8 mouse cellular contexts compared by ENCODE assay signal in genomic region chr8:127439392-127440160, GRCm38 (mm10).
DNase-seq lines count a peak whose midpoint lies in the region; ATAC-seq and TF ChIP-seq lines count a peak whose summit lies in the region.

No protein-coding gene starts in this region.

- TF ChIP-seq CTCF in heart, postnatal 0 days (IDR thresholded peaks at IDR 0.05; ENCODE audit: low read depth): no peak

- ATAC-seq in embryonic facial prominence, embryonic 15.5 days (ENCODE audit: insufficient number of reproducible peaks, low FRiP score, low TSS enrichment, low read depth): peak; percentile 46; the same call in 1 of the 2 replicates
- peak; percentile 37; the same call in 1 of the 2 replicates for ATAC-seq in heart, postnatal 0 days (ENCODE audit: insufficient read depth, low read depth)
- ATAC-seq in stomach, embryonic 14.5 days (ENCODE audit: insufficient number of reproducible peaks, insufficient read depth, low FRiP score, low read depth): no peak

- WGBS in embryonic facial prominence, embryonic 15.5 days: 42% methylated on average over 10 of the region's 10 CpGs
- 22% methylated on average over 10 of the region's 10 CpGs for WGBS in heart, postnatal 0 days
- 56% methylated on average over 10 of the region's 10 CpGs for WGBS in stomach, embryonic 14.5 days

- no peak overlapping the region for H3K9ac ChIP-seq in embryonic facial prominence, embryonic 15.5 days
- H3K9ac ChIP-seq in heart, postnatal 0 days (replicated peaks; ENCODE audit: low read depth, low read length): peak overlapping the region; percentile 34
- H3K9ac ChIP-seq in stomach, embryonic 14.5 days (replicated peaks; ENCODE audit: low read depth, low read length): no peak overlapping the region

- H3K4me2 ChIP-seq in embryonic facial prominence, embryonic 15.5 days (replicated peaks): peak overlapping the region; percentile 25; the same call in 1 of the 2 replicates
- peak overlapping the region; percentile 53 for H3K4me2 ChIP-seq in heart, postnatal 0 days (ENCODE audit: low read depth, low read length)
- no peak overlapping the region for H3K4me2 ChIP-seq in stomach, embryonic 14.5 days (replicated peaks; ENCODE audit: low read depth, low read length)

- no peaks in the 10 kb centered on the region for H3K27me3 ChIP-seq in embryonic facial prominence, embryonic 15.5 days
- no peaks in the 10 kb centered on the region for H3K27me3 ChIP-seq in heart, postnatal 0 days (ENCODE audit: control insufficient read depth, insufficient read depth, low read length)
- H3K27me3 ChIP-seq in stomach, embryonic 14.5 days (ENCODE audit: control insufficient read depth, insufficient read depth, low read length): no peaks in the 10 kb centered on the region

- H3K9me3 ChIP-seq in embryonic facial prominence, embryonic 15.5 days (replicated peaks): no peaks in the 10 kb centered on the region
- H3K9me3 ChIP-seq in heart, postnatal 0 days (replicated peaks; ENCODE audit: control insufficient read depth, low read length): no peaks in the 10 kb centered on the region
- no peaks in the 10 kb centered on the region for H3K9me3 ChIP-seq in stomach, embryonic 14.5 days (ENCODE audit: control insufficient read depth, low read depth, low read length)

- TF ChIP-seq EP300 in heart, postnatal 0 days (IDR thresholded peaks at IDR 0.05; ENCODE audit: low read depth): no peak

- H3K36me3 ChIP-seq in embryonic facial prominence, embryonic 15.5 days: peaks cover 15% of the 10 kb centered on the region
- peaks cover 5% of the 10 kb centered on the region for H3K36me3 ChIP-seq in heart, postnatal 0 days (replicated peaks; ENCODE audit: control insufficient read depth, insufficient read depth, low read length)
- H3K36me3 ChIP-seq in stomach, embryonic 14.5 days (ENCODE audit: control insufficient read depth, insufficient read depth, low read length): peaks cover 3% of the 10 kb centered on the region; the same call in 1 of the 2 replicates

- peaks cover 30% of the 10 kb centered on the region for H3K4me1 ChIP-seq in embryonic facial prominence, embryonic 15.5 days
- peaks cover 22% of the 10 kb centered on the region for H3K4me1 ChIP-seq in heart, postnatal 0 days (ENCODE audit: control insufficient read depth, insufficient read depth)
- peaks cover 5% of the 10 kb centered on the region; the same call in 1 of the 2 replicates for H3K4me1 ChIP-seq in stomach, embryonic 14.5 days (ENCODE audit: control insufficient read depth, insufficient read depth, low read length)

- peak overlapping the region; percentile 85 for H3K27ac ChIP-seq in embryonic facial prominence, embryonic 15.5 days (replicated peaks)
- H3K27ac ChIP-seq in heart, postnatal 0 days (ENCODE audit: low read depth): peak overlapping the region; percentile 93
- H3K27ac ChIP-seq in stomach, embryonic 14.5 days (ENCODE audit: low read length): peak overlapping the region; percentile 40; the same call in 1 of the 2 replicates

- peak; percentile 15 for DNase-seq in NIH3T3 (ENCODE audit: low read depth)
- DNase-seq in heart, postnatal 0 days (ENCODE audit: low spot score): peak; percentile 33
- peak; percentile 60 for DNase-seq in layer of hippocampus, adult 11-12 months (ENCODE audit: low spot score)
- peak; percentile 23 to 39 for DNase-seq in lung, adult 18-20 months
- no peak for DNase-seq in adrenal gland, postnatal 14 days
- no peak for DNase-seq in ovary, adult 18-20 months (ENCODE audit: low spot score)

- H3K4me3 ChIP-seq in embryonic facial prominence, embryonic 15.5 days (replicated peaks): peak overlapping the region; percentile 6
- H3K4me3 ChIP-seq in heart, postnatal 0 days (ENCODE audit: low read depth, low read length): peak overlapping the region; percentile 48
- H3K4me3 ChIP-seq in stomach, embryonic 14.5 days (ENCODE audit: low read depth, low read length): no peak overlapping the region

Comparison
In these comparisons a context has a peak if more than half of its experiments do, and no peak if none do; other contexts are left out.
1. DNase-seq: peak in NIH3T3 (single experiment), heart, postnatal 0 days (single experiment), layer of hippocampus, adult 11-12 months (single experiment) and lung, adult 18-20 months (2 of 2); none in adrenal gland, postnatal 14 days (single experiment) and ovary, adult 18-20 months (single experiment).
2. H3K27ac ChIP-seq: peak in every context shown above with its lines; median percentile 93 in heart, postnatal 0 days; 85 in embryonic facial prominence, embryonic 15.5 days; 40 in stomach, embryonic 14.5 days.